Mouse (Mus musculus) bone marrow macrophage, adult 2 months (primary cell): ENCODE measurements around the gene Ptpn11.

Experiments
- CTCF ChIP-seq: IDR thresholded peaks from 2 replicates; pipeline ENCODE4 v1.5.1; 2012; ENCODE audit warnings: low read depth, mild to moderate bottlenecking, low read length, moderate library complexity
- POLR2A ChIP-seq: IDR thresholded peaks from 2 replicates; pipeline ENCODE4 v1.6.1; 2012; ENCODE audit warnings: mild to moderate bottlenecking, low read depth, low read length, borderline replicate concordance

DNA sequence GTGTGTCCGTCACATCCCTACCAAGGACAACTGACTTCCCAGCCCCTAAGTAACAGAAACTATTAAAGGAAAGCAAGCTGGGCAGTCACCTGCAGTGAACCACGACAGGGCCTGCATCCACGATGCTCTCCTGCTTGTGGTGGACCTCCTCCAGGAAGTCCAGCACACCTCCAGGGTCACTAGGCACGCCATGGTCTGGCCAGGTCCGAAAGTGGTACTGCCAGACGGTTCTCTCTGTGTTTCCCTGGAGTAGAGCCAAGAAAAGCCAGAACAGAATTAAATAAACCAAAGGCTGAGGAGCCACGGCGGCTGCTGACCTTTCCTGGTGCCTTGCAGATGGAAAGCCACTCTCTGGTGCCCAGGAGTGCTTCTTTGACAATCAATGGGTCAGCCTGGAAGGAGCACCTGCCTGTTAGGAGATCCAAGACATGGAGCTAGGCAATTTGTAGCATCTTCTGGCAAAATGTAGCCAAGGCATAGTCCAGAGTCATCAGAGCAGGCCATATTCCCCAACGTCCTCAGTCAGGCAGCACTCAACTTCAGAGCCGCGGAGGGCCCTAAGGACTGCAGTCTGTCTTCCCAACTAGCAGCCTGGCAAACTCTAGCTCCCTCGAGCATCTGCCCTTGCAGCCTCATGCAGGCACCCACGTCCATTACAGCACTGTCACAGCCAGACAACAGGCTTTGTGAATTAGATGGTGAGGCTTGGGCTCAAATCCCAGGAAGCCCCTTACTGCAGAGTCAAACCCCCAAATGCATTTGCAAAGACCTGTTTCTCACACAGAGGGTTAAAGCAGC, 46.6 kb downstream of the Ptpn11 start:
- no peak for TF ChIP-seq CTCF
- TF ChIP-seq POLR2A: no peak
